Mouse (Mus musculus) spleen, postnatal 10 days (tissue): Measurements from ENCODE around the gene Chrm4.

ENCODE experiments used
- DNase-seq, 2 experiments: peaks; one replicate each; pipeline ENCODE4 v3.0.0; 2021 to 2022; ENCODE audit warnings: low spot score in 2 of 2

Gene Chrm4

GRCm38 (mm10) chr2:91922586-91923414 is 4.2 kb upstream of the Chrm4 start:
- peak in 1 of 2 experiments; percentile 19 for DNase-seq

- peak; percentile 36 to 75 for DNase-seq
Measured at GRCm38 (mm10) chr2:91923415-91924337, 3.4 kb upstream of the Chrm4 start.

- DNase-seq = no peak
Measured at GRCm38 (mm10) chr2:91924726-91925125, 2.3 kb upstream of the Chrm4 start.

- DNase-seq = no peak
Measured at GRCm38 (mm10) chr2:91925442-91925841, 1.6 kb upstream of the Chrm4 start.

GRCm38 (mm10) chr2:91927826-91928533 is 931 bp downstream of the Chrm4 start:
- DNase-seq = peak; percentile 72 to 90

- no peak for DNase-seq
Measured at GRCm38 (mm10) chr2:91928534-91929350, 1.7 kb downstream of the Chrm4 start.

GRCm38 (mm10) chr2:91929455-91929854 is 2.4 kb downstream of the Chrm4 start:
- no peak for DNase-seq

GRCm38 (mm10) chr2:91929936-91930335 is 2.9 kb downstream of the Chrm4 start:
- DNase-seq = peak; percentile 23 to 58

- no peak for DNase-seq
Measured at GRCm38 (mm10) chr2:91930761-91931291, 3.8 kb downstream of the Chrm4 start.

GRCm38 (mm10) chr2:91931328-91932159 is 4.5 kb downstream of the Chrm4 start:
- no peak for DNase-seq

GRCm38 (mm10) chr2:91932160-91932711 is 5.2 kb downstream of the Chrm4 start, which contains the start of gene Mdk:
TSS of gene Mdk (minus strand) at chr2:91932297.
- DNase-seq = no peak

GRCm38 (mm10) chr2:91932737-91933350 is 5.8 kb downstream of the Chrm4 start:
- peak in 1 of 2 experiments; percentile 13 for DNase-seq

GRCm38 (mm10) chr2:91933471-91933870 is 6.4 kb downstream of the Chrm4 start:
- peak in 1 of 2 experiments; percentile 13 for DNase-seq

- DNase-seq = no peak
Measured at GRCm38 (mm10) chr2:91934016-91934415, 7.0 kb downstream of the Chrm4 start.

- DNase-seq = no peak
Measured at GRCm38 (mm10) chr2:91934826-91935525, 7.9 kb downstream of the Chrm4 start.

- DNase-seq = no peak
Measured at GRCm38 (mm10) chr2:91936154-91936553, 9.1 kb downstream of the Chrm4 start.

GRCm38 (mm10) chr2:91939303-91939935 is 12.4 kb downstream of the Chrm4 start:
- no peak for DNase-seq

GRCm38 (mm10) chr2:91942356-91942755 is 15.3 kb downstream of the Chrm4 start:
- DNase-seq = no peak
